Mouse (Mus musculus) liver, embryonic 14.5 days (tissue): ENCODE results near the gene Mogat2.

Source experiments
- CTCF ChIP-seq: IDR thresholded peaks from 2 replicates; pipeline ENCODE4 v1.5.1; 2016; ENCODE audit warnings: antibody characterized with exemption, low read depth, control low read depth
- EP300 ChIP-seq: IDR thresholded peaks from 2 replicates; pipeline ENCODE4 v1.6.1; 2016; ENCODE audit warnings: antibody characterized with exemption, low read depth

GRCm38 (mm10) chr7:99250386-99250785 is 12.0 kb upstream of the Mogat2 start:
- no peak for TF ChIP-seq CTCF
- no peak for TF ChIP-seq EP300
